Mouse (Mus musculus) testis, adult 2 months (tissue): ENCODE data around the gene Mgat2.

ENCODE experiments used
- CTCF ChIP-seq: fragments of 200-500 bp; IDR thresholded peaks from 2 replicates; pipeline ENCODE4 v1.5.1; 2012; ENCODE audit warnings: low read depth, mild to moderate bottlenecking, inconsistent platforms, low read length, moderate library complexity; ENCODE audit not compliant: control insufficient read depth, insufficient read depth, insufficient replicate concordance
- POLR2A ChIP-seq: fragments of 200-500 bp; IDR thresholded peaks from 2 replicates; pipeline ENCODE4 v1.6.1; 2012; ENCODE audit warnings: low read depth, mild to moderate bottlenecking, inconsistent platforms, low read length, moderate library complexity; ENCODE audit not compliant: control insufficient read depth

GRCm38 (mm10) chr12:69216587-69216986 is 32.6 kb downstream of the Mgat2 start:
- TF ChIP-seq POLR2A = no peak
- TF ChIP-seq CTCF = no peak
